Mouse (Mus musculus): ENCODE data around the gene Olfr1321.

The Olfr1321 gene

GRCm38 (mm10) chrX:49734959-49735358 lies at the start of gene Olfr1321:
Gene Olfr1321, minus strand, starts transcription at chrX:49735059.
- no peak for DNase-seq

DNA sequence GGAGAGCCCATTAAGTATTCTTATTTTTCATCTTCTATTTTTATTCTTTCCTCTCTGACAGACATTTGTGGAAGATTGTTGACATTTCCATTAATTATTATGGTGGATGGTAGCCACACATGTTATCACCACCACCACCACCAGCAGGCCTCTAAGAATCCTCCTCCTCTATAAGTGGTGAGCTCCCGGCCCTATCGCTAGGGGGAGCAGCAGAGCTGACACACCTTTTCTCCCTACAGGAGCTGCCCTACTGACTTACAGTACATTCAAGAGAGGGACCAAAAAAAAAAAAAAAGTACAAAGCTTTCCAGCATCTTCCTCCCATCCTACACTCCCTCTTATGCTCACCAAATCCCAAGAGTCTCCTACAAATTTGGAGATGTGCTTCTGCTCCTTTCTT lies 36.0 kb upstream of the Olfr1321 start:
- DNase-seq, result peak; percentile 1

DNA sequence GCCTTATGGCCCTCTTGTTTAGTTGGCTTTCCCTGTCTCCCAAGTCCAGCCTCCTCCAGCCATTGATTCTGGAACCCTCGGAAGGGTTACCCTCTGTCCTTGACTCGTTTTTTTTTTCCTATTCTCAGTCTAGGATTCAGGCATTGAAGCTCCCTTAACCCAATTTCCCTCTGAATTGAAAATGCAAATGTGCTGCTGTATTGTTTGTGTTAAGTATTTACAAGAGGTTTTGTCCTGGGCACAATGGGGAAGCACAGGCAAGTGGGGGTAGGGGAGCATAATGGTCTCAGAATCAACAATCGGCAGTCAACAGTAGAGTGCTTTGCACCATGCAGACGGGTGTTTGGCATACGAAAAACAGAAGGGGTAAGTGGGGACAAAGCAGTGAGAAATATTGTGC lies 10.3 kb upstream of the Olfr1321 start:
- no peak for DNase-seq
